12 mouse cellular contexts compared by ENCODE assay signal in the genomic region with DNA sequence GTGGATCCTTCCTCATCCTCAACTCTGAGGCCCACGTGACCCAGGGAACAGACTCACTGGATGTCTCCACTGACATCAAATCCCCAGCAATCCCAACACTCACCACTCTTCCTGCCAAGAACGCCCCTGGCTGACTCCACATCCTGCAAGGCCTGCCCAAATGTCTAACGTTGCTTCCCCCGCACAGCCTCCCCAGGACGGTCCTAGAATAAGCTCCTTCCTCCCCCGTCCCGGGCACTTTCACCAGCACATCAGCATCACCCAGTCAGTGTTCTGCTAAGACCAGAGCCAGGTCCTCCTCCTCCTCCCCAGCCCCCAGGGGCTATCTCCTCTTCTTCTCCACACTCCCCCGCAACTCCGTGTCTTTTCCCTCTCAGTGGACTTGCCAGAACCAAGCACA.
DNase-seq lines count a peak whose midpoint lies in the region; ATAC-seq and TF ChIP-seq lines count a peak whose summit lies in the region.
"Had no signal": no experiment of that assay in that cellular context is flagged by ENCODE, and none has a peak within 500 bp of the region (broad histone marks: within the 10 kb centered on the region; RNA-seq: fewer than 3 reads in every experiment).

No protein-coding gene starts in this region.

- ATAC-seq in lung, embryonic 14.5 days (ENCODE audit: insufficient read depth): 0 out of 2 replicates have a peak, but pooled peaks have one; percentile 42
- ATAC-seq in megakaryocyte, adult 5-6 weeks (ENCODE audit: poor library complexity, severe bottlenecking): no peak
- no peak for ATAC-seq in megakaryocyte-erythroid progenitor cell, adult 5-6 weeks (replicated peaks; ENCODE audit: low FRiP score, low TSS enrichment, poor library complexity, severe bottlenecking)

- H3K9ac ChIP-seq in lung, embryonic 14.5 days: no peak overlapping the region
- H3K9ac ChIP-seq: embryonic facial prominence, embryonic 15.5 days; liver, embryonic 15.5 days had no signal

- H3K36me3 ChIP-seq in lung, embryonic 14.5 days (ENCODE audit: insufficient read depth): 0 out of 2 replicates have a peak, but pooled peaks cover 2% of the 10 kb centered on the region
- H3K36me3 ChIP-seq: embryonic facial prominence, embryonic 15.5 days; liver, embryonic 15.5 days had no signal

- H3K4me3 ChIP-seq in lung, embryonic 14.5 days (ENCODE audit: low read depth, low read length): no peak overlapping the region
- H3K4me3 ChIP-seq: embryonic facial prominence, embryonic 15.5 days; liver, embryonic 15.5 days had no signal

- TF ChIP-seq CTCF in lung, embryonic 14.5 days (IDR thresholded peaks at IDR 0.05; ENCODE audit: low read depth): no peak

- no peaks in the 10 kb centered on the region for H3K27me3 ChIP-seq in lung, embryonic 14.5 days (ENCODE audit: insufficient read depth, low read length)
- H3K27me3 ChIP-seq: embryonic facial prominence, embryonic 15.5 days; liver, embryonic 15.5 days had no signal

- H3K4me2 ChIP-seq in lung, embryonic 14.5 days: no peak overlapping the region
- H3K4me2 ChIP-seq: embryonic facial prominence, embryonic 15.5 days; liver, embryonic 15.5 days had no signal

- H3K27ac ChIP-seq in lung, embryonic 14.5 days (ENCODE audit: low read depth): no peak overlapping the region; the same call in 1 of the 2 replicates
- H3K27ac ChIP-seq: liver, embryonic 15.5 days had no signal

- intact Hi-C loops in heart, postnatal 14 days (cut with DNase I): no loop called here

- peaks cover 9% of the 10 kb centered on the region; the same call in 1 of the 2 replicates for H3K4me1 ChIP-seq in lung, embryonic 14.5 days (ENCODE audit: insufficient read depth)
- H3K4me1 ChIP-seq: liver, embryonic 15.5 days had no signal

- peak; percentile 40 for DNase-seq in gastrocnemius, postnatal 25 days
- no peak for DNase-seq in gastrocnemius, adult 8-10 months (ENCODE audit: low spot score in 2 of 2)
- DNase-seq in lung, embryonic 14.5 days: peak; percentile 17
- DNase-seq in lung, postnatal 25 days (ENCODE audit: low spot score): no peak
- DNase-seq in heart, postnatal 14 days: peak; percentile 30 to 50
- DNase-seq in ovary, postnatal 14 days (ENCODE audit: low spot score): peak; percentile 54
- DNase-seq: cerebellum, postnatal 36 days; spleen, adult 18-20 months had no signal

- H3K9me3 ChIP-seq in lung, embryonic 14.5 days (ENCODE audit: low read depth, low read length): no peaks in the 10 kb centered on the region
- H3K9me3 ChIP-seq: embryonic facial prominence, embryonic 15.5 days; liver, embryonic 15.5 days had no signal

- 60% methylated on average over 9 of the region's 9 CpGs for WGBS in lung, embryonic 14.5 days

Comparison
In these comparisons a context has a peak if more than half of its experiments do, and no peak if none do; other contexts are left out.
1. DNase-seq: peak in gastrocnemius, postnatal 25 days (single experiment), lung, embryonic 14.5 days (single experiment), heart, postnatal 14 days (2 of 2) and ovary, postnatal 14 days (single experiment); none in gastrocnemius, adult 8-10 months (0 of 2) and lung, postnatal 25 days (single experiment).